Mouse (Mus musculus): ENCODE measurements around the gene Car14.

- TF ChIP-seq ZMIZ1 (IDR thresholded peaks at IDR 0.05; ENCODE audit: low read depth, low read length), result no peak
- TF ChIP-seq USF1 (IDR thresholded peaks at IDR 0.05; ENCODE audit: low read depth, low read length), result no peak
- no peak for TF ChIP-seq MAFK (IDR thresholded peaks at IDR 0.05; ENCODE audit: borderline replicate concordance, low read depth, low read length)
Measured at GRCm38 (mm10) chr3:95866071-95866470, 38.4 kb downstream of the Car14 start.

Data from MEL (cell line).